Mouse (Mus musculus) liver, embryonic 11.5 days (tissue): ENCODE measurements around the gene Slc2a4. TPM values are rescaled to one million over a fixed set of nuclear protein-coding genes. Genes with fewer than 3 reads are reported as not detected.
A peak's percentile ranks its signal among the peaks of the same experiment; 100 is the strongest.

Source experiments
- ATAC-seq: fragments of 200-750 bp; cut with Nextera tagmentation; replicated peaks from 2 replicates; pipeline ENCODE4 v1.8.0; 2017; ENCODE audit warnings: moderate number of reproducible peaks, mild to moderate bottlenecking, moderate TSS enrichment, moderate library complexity; ENCODE audit not compliant: low FRiP score
- DNase-seq: peaks from one replicate; pipeline ENCODE4 v3.0.0-alpha.2; 2017; ENCODE audit warnings: low spot score
- H3K27ac ChIP-seq: fragments of 300-500 bp; sonication (generic); 2 replicates; pipeline ENCODE4 v1.5.1; 2014; ENCODE audit warnings: mild to moderate bottlenecking, low read depth, low read length, control low read depth
- H3K27me3 ChIP-seq: fragments of 300-500 bp; sonication (generic); replicated peaks from 2 replicates; pipeline ENCODE4 v1.6.1; 2014; ENCODE audit warnings: low read length, mixed read lengths; ENCODE audit not compliant: control insufficient read depth, insufficient read depth
- H3K36me3 ChIP-seq: fragments of 300-500 bp; sonication (generic); 2 replicates; pipeline ENCODE4 v1.6.1; 2014; ENCODE audit warnings: mild to moderate bottlenecking, low read length, moderate library complexity, mixed read lengths; ENCODE audit not compliant: control insufficient read depth, insufficient read depth
- H3K4me1 ChIP-seq: fragments of 300-500 bp; sonication (generic); replicated peaks from 2 replicates; pipeline ENCODE4 v1.6.1; 2014; ENCODE audit warnings: low read length, mixed read lengths; ENCODE audit not compliant: control insufficient read depth, insufficient read depth
- H3K4me2 ChIP-seq: fragments of 300-500 bp; sonication (generic); 2 replicates; pipeline ENCODE4 v1.6.1; 2014; ENCODE audit warnings: mild to moderate bottlenecking, control low read depth, moderate library complexity
- H3K4me3 ChIP-seq: fragments of 300-500 bp; sonication (generic); 2 replicates; pipeline ENCODE4 v1.5.1; 2014; ENCODE audit warnings: low read depth, low read length, control low read depth
- H3K9ac ChIP-seq: fragments of 300-500 bp; sonication (generic); 2 replicates; pipeline ENCODE4 v1.6.1; 2014; ENCODE audit warnings: low read depth, low read length, control low read depth
- H3K9me3 ChIP-seq: fragments of 300-500 bp; sonication (generic); 2 replicates; pipeline ENCODE4 v1.6.1; 2016; ENCODE audit warnings: low read length, inconsistent platforms, mixed read lengths; ENCODE audit not compliant: control insufficient read depth
- WGBS: fragments of 180-500 bp; shearing (Covaris S2); extraction: QIAGEN DNeasy Blood & Tissue Kit; methylation state at CpG from one replicate; pipeline ENCODE4 v1.1.7; 2014; 5-methylcytosine and 5-hydroxymethylcytosine counted together
- polyA plus RNA-seq: library from polyadenylated mRNA; unstranded; fragments of >200 nt; fragmentation: Nextera tagmentation; extraction: Ambion mirVana; gene quantifications from 2 replicates; pipeline ENCODE4 v1.2.1, GENCODE M21; 2014

Slc2a4 gene
- polyA plus RNA-seq, 1 experiment from 2014 or later, result 7.0 TPM

DNA sequence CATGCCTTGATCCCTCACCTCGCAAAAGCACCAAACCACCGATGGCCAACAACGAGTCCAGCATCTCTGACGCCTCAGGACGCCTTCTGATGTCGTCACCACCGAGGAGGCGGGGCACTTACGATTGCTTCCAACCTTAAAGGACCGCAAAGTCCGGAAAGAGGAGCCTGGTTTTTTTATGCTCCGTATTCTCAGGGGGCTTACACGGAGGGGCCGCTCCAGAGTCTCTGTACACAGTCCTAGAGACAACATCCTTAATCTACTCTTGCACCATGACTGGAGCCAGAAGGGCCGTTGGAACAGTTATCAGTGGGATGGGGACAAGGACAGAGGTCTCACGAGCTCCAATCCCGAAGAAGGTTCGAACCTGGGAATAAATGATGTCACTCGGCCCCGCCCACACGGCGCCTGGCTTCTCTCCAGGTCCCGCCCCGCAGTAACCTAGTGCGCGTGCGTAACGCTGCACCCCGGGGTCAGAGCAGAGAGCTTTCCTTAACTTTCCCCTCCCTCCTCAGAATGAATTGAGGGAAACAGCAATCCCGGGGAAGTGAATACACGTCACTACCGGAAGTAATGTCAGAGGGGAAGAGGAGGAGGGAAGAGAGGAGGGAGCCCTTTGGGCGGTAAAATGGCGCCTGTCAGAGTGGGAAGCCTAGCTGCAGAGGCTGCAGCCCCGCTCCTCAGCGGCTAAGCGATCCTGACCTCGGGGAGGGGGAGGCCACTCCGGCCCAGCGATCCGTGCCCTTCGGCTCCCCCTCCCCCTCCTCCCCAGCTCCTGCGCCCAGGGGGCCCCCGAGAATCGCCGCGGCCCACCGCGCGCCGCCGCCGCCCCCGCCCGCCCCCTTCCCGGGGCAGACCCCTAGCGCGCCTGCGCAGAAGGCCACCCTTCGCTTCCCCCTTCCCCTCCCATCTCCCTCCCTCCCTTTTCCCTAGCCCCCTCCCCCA, 32.5 kb upstream of the Slc2a4 start:
- Histone ChIP-seq H3K27me3 (no peaks in the 10 kb centered on the region), H3K27ac (peak overlapping the region; percentile 99), H3K9ac (peak overlapping the region; percentile 92), H3K4me2 (peak overlapping the region; percentile 92), H3K36me3 (peaks cover 22% of the 10 kb centered on the region), H3K9me3 (no peaks in the 10 kb centered on the region), H3K4me3 (peak overlapping the region; percentile 94), H3K4me1 (peaks cover 19% of the 10 kb centered on the region)
- WGBS, result under 1% methylated on average over 58 of the region's 60 CpGs
- DNase-seq, result peak; percentile 99
- ATAC-seq, result peak; percentile 91

DNA sequence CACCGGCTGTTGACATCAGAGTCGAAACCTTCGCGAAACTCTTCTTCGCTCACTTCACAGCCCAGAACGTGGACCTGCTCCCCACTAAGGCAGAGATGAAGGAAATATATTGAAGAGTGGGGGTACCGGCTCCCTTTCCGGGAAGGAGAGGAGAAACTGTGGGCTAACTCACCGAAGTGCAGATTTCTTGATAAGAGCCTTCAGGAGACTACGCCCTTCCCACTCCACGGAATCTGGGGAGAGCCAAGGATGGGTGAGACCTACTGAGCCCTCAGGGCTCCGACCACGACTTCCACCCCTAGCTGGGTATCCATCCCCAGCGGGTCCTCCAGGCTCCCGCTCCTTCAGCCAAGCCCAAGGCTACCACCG, 31.8 kb upstream of the Slc2a4 start:
- DNase-seq, result no peak
- H3K4me1 ChIP-seq, result peaks cover 19% of the 10 kb centered on the region
- peak overlapping the region; percentile 99 for H3K27ac ChIP-seq
- WGBS, result 2% methylated on average over 16 of the region's 16 CpGs
- peak overlapping the region; percentile 94 for H3K4me3 ChIP-seq
- H3K9ac ChIP-seq, result peak overlapping the region; percentile 92
- H3K4me2 ChIP-seq, result peak overlapping the region; percentile 92
- no peaks in the 10 kb centered on the region for H3K27me3 ChIP-seq
- no peaks in the 10 kb centered on the region for H3K9me3 ChIP-seq
- no peak for ATAC-seq
- peaks cover 21% of the 10 kb centered on the region for H3K36me3 ChIP-seq

DNA sequence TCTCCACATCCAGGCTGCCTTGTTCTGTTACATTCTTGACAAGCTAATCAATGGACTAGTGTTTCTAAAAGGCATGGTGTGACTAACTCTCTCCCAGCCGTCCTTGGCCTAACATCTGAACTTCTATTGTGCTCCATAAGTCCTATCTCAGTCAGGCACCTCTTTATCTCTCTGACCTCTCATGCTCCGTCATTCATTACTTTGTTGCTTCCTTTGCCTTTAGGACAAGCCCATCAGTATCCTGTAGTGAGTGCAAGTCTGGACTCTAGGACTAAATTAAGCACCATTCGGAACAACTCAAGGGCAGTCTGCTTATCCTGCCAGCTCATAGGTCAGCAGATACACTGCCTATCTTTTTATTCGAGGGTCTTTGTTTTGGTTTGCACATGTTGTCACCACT, 28.3 kb upstream of the Slc2a4 start:
- no peaks in the 10 kb centered on the region for H3K9me3 ChIP-seq
- ATAC-seq (no peak), DNase-seq (no peak)
- WGBS, result 77% methylated on average over 4 of the region's 4 CpGs
- H3K9ac ChIP-seq, result no peak overlapping the region
- no peaks in the 10 kb centered on the region for H3K4me1 ChIP-seq
- peaks cover 32% of the 10 kb centered on the region for H3K36me3 ChIP-seq
- H3K27ac ChIP-seq, result no peak overlapping the region
- H3K4me3 ChIP-seq, result 0 out of 2 replicates have a peak overlapping the region, but pooled peaks have one; percentile 10
- no peaks in the 10 kb centered on the region for H3K27me3 ChIP-seq
- H3K4me2 ChIP-seq, result no peak overlapping the region

GRCm38 (mm10) chr11:69974907-69975306, 26.9 kb upstream of the Slc2a4 start:
- 90% methylated on average over 2 of the region's 2 CpGs for WGBS
- Histone ChIP-seq H3K27ac (no peak overlapping the region), H3K4me3 (no peak overlapping the region), H3K36me3 (peaks cover 37% of the 10 kb centered on the region), H3K9ac (no peak overlapping the region), H3K9me3 (no peaks in the 10 kb centered on the region), H3K4me2 (no peak overlapping the region), H3K27me3 (no peaks in the 10 kb centered on the region), H3K4me1 (no peaks in the 10 kb centered on the region)
- ATAC-seq, result no peak
- no peak for DNase-seq

GRCm38 (mm10) chr11:69970775-69971174, 22.8 kb upstream of the Slc2a4 start:
- DNase-seq (no peak), ATAC-seq (no peak)
- Histone ChIP-seq H3K4me2 (no peak overlapping the region), H3K27me3 (peaks cover 23% of the 10 kb centered on the region), H3K4me3 (no peak overlapping the region), H3K27ac (no peak overlapping the region), H3K9ac (no peak overlapping the region), H3K36me3 (peaks cover 30% of the 10 kb centered on the region; the same call in 1 of the 2 replicates), H3K9me3 (no peaks in the 10 kb centered on the region), H3K4me1 (peaks cover 13% of the 10 kb centered on the region)
- 77% methylated on average over 3 of the region's 3 CpGs for WGBS

- DNase-seq (no peak), ATAC-seq (no peak)
- peaks cover 29% of the 10 kb centered on the region for H3K27me3 ChIP-seq
- no peaks in the 10 kb centered on the region for H3K9me3 ChIP-seq
- H3K4me1 ChIP-seq, result peaks cover 19% of the 10 kb centered on the region
- no peak overlapping the region for H3K4me3 ChIP-seq
- peaks cover 30% of the 10 kb centered on the region; the same call in 1 of the 2 replicates for H3K36me3 ChIP-seq
- no peak overlapping the region for H3K4me2 ChIP-seq
- no peak overlapping the region for H3K27ac ChIP-seq
- H3K9ac ChIP-seq, result no peak overlapping the region
- WGBS, result 75% methylated on average over 6 of the region's 6 CpGs
Measured at GRCm38 (mm10) chr11:69970222-69970621, 22.2 kb upstream of the Slc2a4 start.

DNA sequence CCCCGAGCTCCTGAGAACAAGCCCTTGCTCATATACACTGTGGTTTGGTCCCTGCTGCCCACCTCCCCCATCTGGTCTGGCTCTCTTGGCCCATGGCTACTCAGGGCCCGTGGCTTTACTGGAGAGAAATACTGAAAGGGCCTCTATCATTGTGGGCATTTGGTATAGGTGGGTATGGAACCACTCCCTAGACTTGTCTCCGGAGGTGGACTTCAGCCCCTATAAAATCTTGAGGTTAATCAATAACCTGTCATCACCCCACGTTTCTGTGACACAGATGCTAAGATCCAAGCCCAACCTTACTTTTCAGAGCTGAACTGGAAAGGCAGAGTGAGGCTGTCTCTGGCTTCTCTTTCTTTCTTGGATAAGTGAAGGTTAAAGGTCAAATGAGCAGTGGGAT, 20.8 kb upstream of the Slc2a4 start:
- Histone ChIP-seq H3K27ac (no peak overlapping the region), H3K36me3 (peaks cover 18% of the 10 kb centered on the region; the same call in 1 of the 2 replicates), H3K27me3 (peaks cover 43% of the 10 kb centered on the region), H3K4me2 (no peak overlapping the region), H3K4me3 (no peak overlapping the region), H3K9me3 (no peaks in the 10 kb centered on the region), H3K9ac (no peak overlapping the region), H3K4me1 (peaks cover 20% of the 10 kb centered on the region)
- WGBS, result 75% methylated on average over 4 of the region's 4 CpGs
- ATAC-seq, result no peak
- DNase-seq, result no peak

DNA sequence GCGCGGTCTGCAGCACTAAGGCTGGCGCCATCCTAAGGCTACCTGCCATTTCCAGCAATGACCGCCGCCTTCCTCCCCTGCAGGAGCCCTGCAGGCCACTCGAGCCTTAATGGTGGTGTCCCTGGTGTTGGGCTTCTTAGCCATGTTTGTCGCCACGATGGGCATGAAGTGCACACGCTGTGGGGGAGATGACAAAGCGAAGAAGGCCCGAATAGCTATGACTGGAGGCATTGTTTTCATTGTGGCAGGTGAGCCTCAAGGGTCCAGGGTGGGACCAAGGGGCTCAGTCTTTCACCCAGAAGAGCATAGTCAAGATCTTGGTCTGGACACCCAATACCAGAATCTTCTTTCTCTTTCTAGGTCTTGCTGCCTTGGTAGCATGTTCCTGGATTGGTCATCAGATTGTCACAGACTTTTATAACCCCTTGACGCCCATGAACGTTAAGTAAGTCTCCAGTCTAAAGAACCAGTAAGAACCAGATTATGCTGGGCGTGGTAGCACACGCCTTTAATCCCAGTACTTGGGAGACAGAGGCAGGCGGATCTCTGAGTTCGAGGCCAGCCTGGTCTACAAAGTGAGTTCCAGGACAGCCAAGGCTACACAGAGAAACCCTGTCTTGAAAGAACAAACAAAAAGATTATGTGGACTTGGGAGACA, 19.0 kb upstream of the Slc2a4 start:
- Histone ChIP-seq H3K27me3 (peaks cover 61% of the 10 kb centered on the region), H3K4me1 (peaks cover 20% of the 10 kb centered on the region), H3K4me2 (peak overlapping the region; percentile 81), H3K9ac (no peak overlapping the region), H3K4me3 (peak overlapping the region; percentile 44), H3K36me3 (peaks cover 13% of the 10 kb centered on the region; the same call in 1 of the 2 replicates), H3K27ac (no peak overlapping the region), H3K9me3 (no peaks in the 10 kb centered on the region)
- no peak for DNase-seq
- WGBS, result 35% methylated on average over 17 of the region's 17 CpGs
- ATAC-seq, result no peak
